Mouse (Mus musculus) intestine, embryonic 16.5 days (tissue): ENCODE results near the gene Cops3. TPM values are rescaled to one million over a fixed set of nuclear protein-coding genes. Genes with fewer than 3 reads are reported as not detected.
A peak's percentile ranks its signal among the peaks of the same experiment; 100 is the strongest.

ENCODE experiments used
- ATAC-seq: fragments of 200-750 bp; cut with Nextera tagmentation; 2 replicates; pipeline ENCODE4 v1.8.0; 2017; ENCODE audit warnings: moderate TSS enrichment, moderate library complexity
- H3K27ac ChIP-seq: fragments of 300-500 bp; sonication (generic); 2 replicates; pipeline ENCODE4 v1.5.1; 2014; ENCODE audit warnings: mild to moderate bottlenecking, low read length
- H3K27me3 ChIP-seq: fragments of 300-500 bp; sonication (generic); replicated peaks from 2 replicates; pipeline ENCODE4 v1.6.1; 2014; ENCODE audit warnings: low read length, control low read depth, mixed read lengths; ENCODE audit not compliant: control insufficient read depth, insufficient read depth
- H3K36me3 ChIP-seq: fragments of 300-500 bp; sonication (generic); 2 replicates; pipeline ENCODE4 v1.6.1; 2014; ENCODE audit warnings: low read length, control low read depth; ENCODE audit not compliant: control insufficient read depth, insufficient read depth
- H3K4me1 ChIP-seq: fragments of 300-500 bp; sonication (generic); 2 replicates; pipeline ENCODE4 v1.6.1; 2014; ENCODE audit warnings: low read length, control low read depth, mixed read lengths; ENCODE audit not compliant: control insufficient read depth, insufficient read depth
- H3K4me2 ChIP-seq: fragments of 300-500 bp; sonication (generic); 2 replicates; pipeline ENCODE4 v1.6.1; 2014; ENCODE audit warnings: low read depth, low read length, control low read depth
- H3K4me3 ChIP-seq: fragments of 300-500 bp; sonication (generic); 2 replicates; pipeline ENCODE4 v1.5.1; 2014; ENCODE audit warnings: mild to moderate bottlenecking, low read length
- H3K9ac ChIP-seq: fragments of 300-500 bp; sonication (generic); 2 replicates; pipeline ENCODE4 v1.6.1; 2014; ENCODE audit warnings: low read depth, low read length
- H3K9me3 ChIP-seq: fragments of 300-500 bp; sonication (generic); 2 replicates; pipeline ENCODE4 v1.6.1; 2016; ENCODE audit warnings: low read length, control low read depth; ENCODE audit not compliant: control insufficient read depth
- WGBS: fragments of 180-500 bp; shearing (Covaris S2); extraction: QIAGEN DNeasy Blood & Tissue Kit; methylation state at CpG from one replicate; pipeline ENCODE4 v1.1.7; 2014; 5-methylcytosine and 5-hydroxymethylcytosine counted together
- polyA plus RNA-seq: library from polyadenylated mRNA; unstranded; fragments of >200 nt; fragmentation: Nextera tagmentation; extraction: Ambion mirVana; gene quantifications from 2 replicates; pipeline ENCODE4 v1.2.1, GENCODE M21; 2015

The Cops3 gene
- polyA plus RNA-seq, 1 experiment from 2014 or later, result 184 TPM

- H3K4me3 ChIP-seq, result no peak overlapping the region
- 89% methylated on average over 2 of the region's 2 CpGs for WGBS
- no peaks in the 10 kb centered on the region for H3K27me3 ChIP-seq
- no peak overlapping the region for H3K9ac ChIP-seq
- no peaks in the 10 kb centered on the region for H3K9me3 ChIP-seq
- peaks cover 28% of the 10 kb centered on the region for H3K36me3 ChIP-seq
- H3K27ac ChIP-seq, result no peak overlapping the region
- H3K4me1 ChIP-seq, result peaks cover 6% of the 10 kb centered on the region
- no peak overlapping the region for H3K4me2 ChIP-seq
- no peak for ATAC-seq
These were observed 34.0 kb downstream of the Cops3 start for GRCm38 (mm10) chr11:59805656-59806055.

GRCm38 (mm10) chr11:59805256-59805655 lies 34.4 kb downstream of the Cops3 start:
- Histone ChIP-seq H3K4me2 (no peak overlapping the region), H3K27ac (no peak overlapping the region), H3K27me3 (no peaks in the 10 kb centered on the region), H3K4me1 (peaks cover 6% of the 10 kb centered on the region), H3K36me3 (peaks cover 30% of the 10 kb centered on the region), H3K9me3 (no peaks in the 10 kb centered on the region), H3K9ac (no peak overlapping the region), H3K4me3 (no peak overlapping the region)
- no peak for ATAC-seq
- 92% methylated on average over 1 of the region's 1 CpGs for WGBS

- 91% methylated on average over 22 of the region's 22 CpGs for WGBS
- Histone ChIP-seq H3K9me3 (no peaks in the 10 kb centered on the region), H3K4me2 (no peak overlapping the region), H3K9ac (no peak overlapping the region), H3K27me3 (no peaks in the 10 kb centered on the region), H3K36me3 (peaks cover 34% of the 10 kb centered on the region), H3K27ac (no peak overlapping the region), H3K4me3 (no peak overlapping the region), H3K4me1 (peaks cover 6% of the 10 kb centered on the region)
- no peak for ATAC-seq
These were observed 35.1 kb downstream of the Cops3 start for GRCm38 (mm10) chr11:59804409-59805110.

GRCm38 (mm10) chr11:59803516-59803915 lies 36.1 kb downstream of the Cops3 start:
- Histone ChIP-seq H3K4me1 (peaks cover 2% of the 10 kb centered on the region), H3K9me3 (no peaks in the 10 kb centered on the region), H3K27me3 (no peaks in the 10 kb centered on the region), H3K4me2 (no peak overlapping the region), H3K9ac (no peak overlapping the region), H3K27ac (no peak overlapping the region), H3K36me3 (peaks cover 41% of the 10 kb centered on the region), H3K4me3 (no peak overlapping the region)
- ATAC-seq, result no peak
- WGBS, result 90% methylated on average over 14 of the region's 14 CpGs

GRCm38 (mm10) chr11:59801881-59802280 lies 37.8 kb downstream of the Cops3 start:
- 96% methylated on average over 8 of the region's 8 CpGs for WGBS
- Histone ChIP-seq H3K4me1 (no peaks in the 10 kb centered on the region), H3K9ac (no peak overlapping the region), H3K27me3 (no peaks in the 10 kb centered on the region), H3K27ac (no peak overlapping the region), H3K4me2 (no peak overlapping the region), H3K9me3 (no peaks in the 10 kb centered on the region), H3K4me3 (no peak overlapping the region), H3K36me3 (peaks cover 41% of the 10 kb centered on the region)
- no peak for ATAC-seq

GRCm38 (mm10) chr11:59800412-59800811 lies 39.2 kb downstream of the Cops3 start:
- Histone ChIP-seq H3K4me1 (no peaks in the 10 kb centered on the region), H3K36me3 (peaks cover 42% of the 10 kb centered on the region), H3K9ac (no peak overlapping the region), H3K9me3 (no peaks in the 10 kb centered on the region), H3K27ac (no peak overlapping the region), H3K4me3 (no peak overlapping the region), H3K27me3 (no peaks in the 10 kb centered on the region), H3K4me2 (no peak overlapping the region)
- WGBS, result 94% methylated on average over 10 of the region's 10 CpGs
- ATAC-seq, result no peak

GRCm38 (mm10) chr11:59793390-59793789 lies 46.2 kb downstream of the Cops3 start:
- no peak for ATAC-seq
- Histone ChIP-seq H3K36me3 (peaks cover 35% of the 10 kb centered on the region), H3K9me3 (no peaks in the 10 kb centered on the region), H3K4me2 (no peak overlapping the region), H3K27ac (no peak overlapping the region), H3K27me3 (no peaks in the 10 kb centered on the region), H3K4me1 (0 out of 2 replicates have a peak, but pooled peaks cover 3% of the 10 kb centered on the region), H3K4me3 (no peak overlapping the region), H3K9ac (no peak overlapping the region)
- 94% methylated on average over 6 of the region's 6 CpGs for WGBS

GRCm38 (mm10) chr11:59789311-59789710 lies 50.3 kb downstream of the Cops3 start:
- ATAC-seq, result peak; percentile 43
- H3K27ac ChIP-seq, result no peak overlapping the region
- WGBS, result 79% methylated on average over 1 of the region's 1 CpGs

GRCm38 (mm10) chr11:59787199-59787781 lies 52.3 kb downstream of the Cops3 start, which contains the start of gene Pld6:
Gene Pld6, minus strand, starts transcription at chr11:59787645.
- peak within 1 kb of the TSS; percentile 98 for H3K4me2 ChIP-seq
- H3K4me3 ChIP-seq, result peak within 1 kb of the TSS; percentile 55
- H3K9me3 ChIP-seq, result no peaks in the 10 kb centered on the region
- H3K27me3 ChIP-seq, result no peaks in the 10 kb centered on the region
- no peak within 1 kb of the TSS for H3K27ac ChIP-seq
- peak; percentile 83 for ATAC-seq
- peaks cover 6% of the 10 kb centered on the region; the same call in 1 of the 2 replicates for H3K36me3 ChIP-seq
- H3K9ac ChIP-seq, result peak within 1 kb of the TSS; percentile 72
- peaks cover 13% of the 10 kb centered on the region for H3K4me1 ChIP-seq
- under 1% methylated on average over 51 of the region's 51 CpGs for WGBS

More at GRCm38 (mm10) chr11:59789311-59789710, 50.3 kb downstream of the Cops3 start:
- H3K27me3 ChIP-seq, result no peaks in the 10 kb centered on the region
- H3K4me3 ChIP-seq, result no peak overlapping the region
- no peak overlapping the region for H3K9ac ChIP-seq
- no peaks in the 10 kb centered on the region for H3K9me3 ChIP-seq
- H3K4me2 ChIP-seq, result no peak overlapping the region
- peaks cover 20% of the 10 kb centered on the region for H3K36me3 ChIP-seq
- peaks cover 13% of the 10 kb centered on the region for H3K4me1 ChIP-seq
